ENCODE assay signal across 8 mouse cellular contexts in genomic region chr3:108145534-108146445, GRCm38 (mm10). TPM values are rescaled to one million over a fixed set of nuclear protein-coding genes. Genes with fewer than 3 reads are reported as not detected.
A peak's percentile ranks its signal among the peaks of the same experiment; 100 is the strongest.
DNase-seq lines count a peak whose midpoint lies in the region; ATAC-seq and TF ChIP-seq lines count a peak whose summit lies in the region.

Gnai3 (minus strand) TSS chr3:108146146.

- peak; percentile 95 for ATAC-seq in forebrain, embryonic 15.5 days (replicated peaks)
- peak; percentile 97 for ATAC-seq in neutrophil, adult 5-6 weeks (ENCODE audit: extremely low read depth, insufficient number of reproducible peaks, low FRiP score, poor library complexity, severe bottlenecking)

- peak; percentile 97 for TF ChIP-seq POLR2A in lung, adult 2 months (IDR thresholded peaks at IDR 0.05; ENCODE audit: borderline replicate concordance, extremely low read depth, low read depth, low read length)

- H3K36me3 ChIP-seq in ES-E14 (ENCODE audit: control insufficient read depth, insufficient read depth, low read length, poor library complexity, severe bottlenecking): no peaks in the 10 kb centered on the region
- 0 out of 2 replicates have a peak, but pooled peaks cover 3% of the 10 kb centered on the region for H3K36me3 ChIP-seq in forebrain, embryonic 15.5 days

- H3K4me1 ChIP-seq in ES-E14 (ENCODE audit: control insufficient read depth in 2 of 2, insufficient read depth in 2 of 2, low read length in 2 of 2, poor library complexity in 1 of 2): peaks cover 0 to 2% of the 10 kb centered on the region in 2 experiments; a peak in 1 of 4 replicates
- H3K4me1 ChIP-seq in forebrain, embryonic 15.5 days: peaks cover 40% of the 10 kb centered on the region
- no peaks in the 10 kb centered on the region for H3K4me1 ChIP-seq in lung, adult 2 months (ENCODE audit: control insufficient read depth, insufficient read depth, low read length)

- peak within 1 kb of the TSS; percentile 89 for H3K9ac ChIP-seq in ES-E14 (ENCODE audit: insufficient read depth, low read depth, low read length, poor library complexity, severe bottlenecking)
- H3K9ac ChIP-seq in forebrain, embryonic 15.5 days (replicated peaks): peak within 1 kb of the TSS; percentile 91

- no peaks in the 10 kb centered on the region for H3K27me3 ChIP-seq in forebrain, embryonic 15.5 days

- under 1% methylated on average over 63 of the region's 63 CpGs for WGBS in forebrain, embryonic 15.5 days
- under 1% methylated on average over 63 of the region's 63 CpGs for WGBS in lung, adult 2 months

- in situ Hi-C loops in ES-E14 (cut with MboI; ENCODE audit: low sequenced_read_pairs in 2 of 2, unreplicated experiment in 2 of 2): no loop called here

- H3K9me3 ChIP-seq in ES-E14 (ENCODE audit: control insufficient read depth, insufficient read depth, low read depth, low read length): no peaks in the 10 kb centered on the region
- no peaks in the 10 kb centered on the region for H3K9me3 ChIP-seq in forebrain, embryonic 15.5 days

- H3K4me3 ChIP-seq in ES-E14 (ENCODE audit: insufficient read depth in 1 of 2, low read depth in 1 of 2, low read length in 2 of 2, poor library complexity in 1 of 2, severe bottlenecking in 1 of 2): peak within 1 kb of the TSS; percentile 86 to 91
- peak within 1 kb of the TSS; percentile 88 for H3K4me3 ChIP-seq in forebrain, embryonic 15.5 days
- H3K4me3 ChIP-seq in lung, adult 2 months (replicated peaks; ENCODE audit: extremely low read depth, low read depth, low read length): peak within 1 kb of the TSS; percentile 90

- peak within 1 kb of the TSS; percentile 79 for H3K4me2 ChIP-seq in forebrain, embryonic 15.5 days (replicated peaks)

- peak; percentile 86 for DNase-seq in ES-E14 (ENCODE audit: low read depth, low spot score)
- peak; percentile 89 for DNase-seq in cerebellum, adult 11-12 months
- DNase-seq in heart, postnatal 25 days (ENCODE audit: low spot score): peak; percentile 85
- DNase-seq in layer of hippocampus, adult 18-20 months (ENCODE audit: low spot score in 2 of 2): peak; percentile 88 to 93
- DNase-seq in lung, adult 2 months: peak; percentile 91
- DNase-seq in thymus, adult 18-20 months: peak; percentile 88 to 92

- H3K27ac ChIP-seq in ES-E14 (ENCODE audit: insufficient read depth, low read depth, low read length, poor library complexity, severe bottlenecking): peak within 1 kb of the TSS; percentile 42; the same call in 1 of the 2 replicates
- peak within 1 kb of the TSS; percentile 92 for H3K27ac ChIP-seq in forebrain, embryonic 15.5 days (replicated peaks)

- intact Hi-C loops in heart, postnatal 25 days (cut with DNase I): loop anchor here (5.0 kb wide), 3 partner anchors 128 to 448 kb away; partner anchors contain the start of genes Ahcyl1 and Gstm1

- TF ChIP-seq CTCF in lung, adult 2 months (IDR thresholded peaks at IDR 0.05; ENCODE audit: insufficient read depth, low read length): no peak

TF ChIP-seq in ES-E14, 5 proteins besides CTCF, POLR2A, EP300 and RAD21:
- TF ChIP-seq MAFK (IDR thresholded peaks at IDR 0.05; ENCODE audit: insufficient read depth, low read depth, low read length) (no peak), HCFC1 (IDR thresholded peaks at IDR 0.05; ENCODE audit: borderline replicate concordance, insufficient read depth, low read length) (peak; percentile 53)
TF ChIP-seq in ES-E14: peak in this region for 1.

RNA-seq across cellular contexts. Expression of gene Gnai3, which starts in this region (rescaled TPM):
- 55.4 and 84.3 TPM in 2 replicates for total RNA-seq in ES-E14 (2012; rRNA removed)
- 165 and 168 TPM in 2 replicates for polyA plus RNA-seq in forebrain, embryonic 15.5 days (2015; fragmentation: Nextera tagmentation; extraction: Ambion mirVana)
- total RNA-seq in heart, postnatal 25 days (2021): 10 to 100 TPM; 18.5 to 21.3 TPM
- 10 to 100 TPM; 28.2 to 28.7 TPM for total RNA-seq in layer of hippocampus, adult 18-20 months (2021)
- polyA plus RNA-seq in lung, adult 2 months (2012; rRNA removed): 15.9 and 29.5 TPM in 2 replicates
- 143 and 165 TPM in 2 replicates for total RNA-seq in neutrophil, adult 5-6 weeks (2017)

Comparison
In these comparisons a context has a peak if more than half of its experiments do, and no peak if none do; other contexts are left out.
1. Peak in every context shown above with its lines: DNase-seq, ATAC-seq, H3K4me3 ChIP-seq and H3K27ac ChIP-seq.